8 mouse cellular contexts compared by ENCODE assay signal in genomic region chr2:30357552-30358510, GRCm38 (mm10). TPM values are rescaled to one million over a fixed set of nuclear protein-coding genes. Genes with fewer than 3 reads are reported as not detected.
DNase-seq lines count a peak whose midpoint lies in the region; ATAC-seq and TF ChIP-seq lines count a peak whose summit lies in the region.

No protein-coding gene starts in this region.

- 0 out of 2 replicates have a peak overlapping the region, but pooled peaks have one; percentile 80 for H3K27ac ChIP-seq in kidney, postnatal 0 days
- H3K27ac ChIP-seq in embryonic facial prominence, embryonic 12.5 days: 0 out of 2 replicates have a peak overlapping the region, but pooled peaks have one; percentile 65
- peak overlapping the region; percentile 35 for H3K27ac ChIP-seq in hindbrain, embryonic 13.5 days
- H3K27ac ChIP-seq in midbrain, embryonic 13.5 days: no peak overlapping the region

- H3K4me2 ChIP-seq in kidney, postnatal 0 days (ENCODE audit: low read length): peak overlapping the region; percentile 95
- H3K4me2 ChIP-seq in embryonic facial prominence, embryonic 12.5 days (replicated peaks): peak overlapping the region; percentile 93
- H3K4me2 ChIP-seq in hindbrain, embryonic 13.5 days: peak overlapping the region; percentile 72
- H3K4me2 ChIP-seq in midbrain, embryonic 13.5 days (replicated peaks): peak overlapping the region; percentile 94

- TF ChIP-seq CTCF in kidney, postnatal 0 days (IDR thresholded peaks at IDR 0.05; ENCODE audit: low read depth): no peak
- TF ChIP-seq CTCF in G1E (IDR thresholded peaks at IDR 0.05; ENCODE audit: low read depth, low read length): no peak

- H3K9me3 ChIP-seq in kidney, postnatal 0 days (replicated peaks; ENCODE audit: low read length): no peaks in the 10 kb centered on the region
- peaks cover 3% of the 10 kb centered on the region; the same call in 1 of the 2 replicates for H3K9me3 ChIP-seq in G1E (replicated peaks)
- H3K9me3 ChIP-seq in embryonic facial prominence, embryonic 12.5 days: no peaks in the 10 kb centered on the region
- no peaks in the 10 kb centered on the region for H3K9me3 ChIP-seq in hindbrain, embryonic 13.5 days
- no peaks in the 10 kb centered on the region for H3K9me3 ChIP-seq in midbrain, embryonic 13.5 days

- peaks cover 15% of the 10 kb centered on the region; the same call in 1 of the 2 replicates for H3K36me3 ChIP-seq in kidney, postnatal 0 days (ENCODE audit: insufficient read depth, low read length)
- H3K36me3 ChIP-seq in G1E (replicated peaks): peaks cover 50% of the 10 kb centered on the region
- H3K36me3 ChIP-seq in embryonic facial prominence, embryonic 12.5 days: peaks cover 17% of the 10 kb centered on the region
- H3K36me3 ChIP-seq in hindbrain, embryonic 13.5 days: peaks cover 29% of the 10 kb centered on the region
- peaks cover 21% of the 10 kb centered on the region for H3K36me3 ChIP-seq in midbrain, embryonic 13.5 days

- H3K9ac ChIP-seq in kidney, postnatal 0 days (ENCODE audit: low read depth, low read length): peak overlapping the region; percentile 76; the same call in 1 of the 2 replicates
- H3K9ac ChIP-seq in embryonic facial prominence, embryonic 12.5 days: peak overlapping the region; percentile 87
- peak overlapping the region; percentile 89 for H3K9ac ChIP-seq in hindbrain, embryonic 13.5 days
- peak overlapping the region; percentile 91 for H3K9ac ChIP-seq in midbrain, embryonic 13.5 days (replicated peaks)

- no peak for DNase-seq in kidney, postnatal 0 days (ENCODE audit: low spot score)
- DNase-seq in kidney, postnatal 14 days: no peak
- DNase-seq in G1E (ENCODE audit: low spot score): no peak
- no peak for DNase-seq in spleen, adult 18-20 months

- 43% methylated on average over 8 of the region's 8 CpGs for WGBS in kidney, postnatal 0 days
- 43% methylated on average over 8 of the region's 8 CpGs for WGBS in embryonic facial prominence, embryonic 12.5 days
- WGBS in hindbrain, embryonic 13.5 days: 61% methylated on average over 8 of the region's 8 CpGs
- WGBS in midbrain, embryonic 13.5 days: 60% methylated on average over 8 of the region's 8 CpGs

- no peaks in the 10 kb centered on the region for H3K27me3 ChIP-seq in kidney, postnatal 0 days (ENCODE audit: insufficient read depth, low read length)
- H3K27me3 ChIP-seq in G1E (ENCODE audit: insufficient read depth, low read length): no peaks in the 10 kb centered on the region
- no peaks in the 10 kb centered on the region for H3K27me3 ChIP-seq in embryonic facial prominence, embryonic 12.5 days
- no peaks in the 10 kb centered on the region for H3K27me3 ChIP-seq in hindbrain, embryonic 13.5 days
- no peaks in the 10 kb centered on the region for H3K27me3 ChIP-seq in midbrain, embryonic 13.5 days

- no peak for ATAC-seq in kidney, postnatal 0 days (replicated peaks; ENCODE audit: low FRiP score, low read depth)
- ATAC-seq in G1E (ENCODE audit: extremely low read depth, insufficient number of reproducible peaks, low FRiP score, poor library complexity, severe bottlenecking): no peak
- ATAC-seq in embryonic facial prominence, embryonic 12.5 days (ENCODE audit: insufficient number of reproducible peaks, insufficient read depth, low FRiP score, low TSS enrichment): no peak
- ATAC-seq in hindbrain, embryonic 13.5 days (ENCODE audit: low FRiP score): no peak
- 0 out of 2 replicates have a peak, but pooled peaks have one; percentile 4 for ATAC-seq in midbrain, embryonic 13.5 days
- ATAC-seq in inflammation-experienced regulatory T-cells, adult 6 months: no peak

- H3K4me3 ChIP-seq in kidney, postnatal 0 days (replicated peaks; ENCODE audit: low read depth, low read length): peak overlapping the region; percentile 71
- H3K4me3 ChIP-seq in G1E (ENCODE audit: low read depth, low read length): peak overlapping the region; percentile 75; the same call in 1 of the 2 replicates
- peak overlapping the region; percentile 79 for H3K4me3 ChIP-seq in embryonic facial prominence, embryonic 12.5 days
- H3K4me3 ChIP-seq in hindbrain, embryonic 13.5 days: peak overlapping the region; percentile 76
- peak overlapping the region; percentile 84 for H3K4me3 ChIP-seq in midbrain, embryonic 13.5 days (replicated peaks)

- H3K4me1 ChIP-seq in kidney, postnatal 0 days (replicated peaks; ENCODE audit: insufficient read depth, low read length): peaks cover 22% of the 10 kb centered on the region
- H3K4me1 ChIP-seq in G1E (ENCODE audit: insufficient read depth, low read depth, low read length): peaks cover 53% of the 10 kb centered on the region
- peaks cover 23% of the 10 kb centered on the region for H3K4me1 ChIP-seq in embryonic facial prominence, embryonic 12.5 days
- H3K4me1 ChIP-seq in hindbrain, embryonic 13.5 days (replicated peaks): peaks cover 41% of the 10 kb centered on the region
- H3K4me1 ChIP-seq in midbrain, embryonic 13.5 days (replicated peaks): peaks cover 35% of the 10 kb centered on the region

RNA-seq across cellular contexts. Expression of gene Sh3glb2, which starts 1.3 kb away (rescaled TPM):
- 65.1 and 66.4 TPM in 2 replicates for polyA plus RNA-seq in kidney, postnatal 0 days (2015; fragmentation: Nextera tagmentation; extraction: Ambion mirVana)
- total RNA-seq in G1E (2014; fragmentation: Nextera tagmentation) (20.8 and 24.8 TPM in 2 replicates), G1E (2017) (31.3 and 47.2 TPM in 2 replicates)
- polyA plus RNA-seq in G1E (2012): 23.3 and 24.9 TPM in 2 replicates
- polyA plus RNA-seq in embryonic facial prominence, embryonic 12.5 days (2016; fragmentation: Nextera tagmentation; extraction: Ambion mirVana): 89.7 and 96.9 TPM in 2 replicates
- polyA plus RNA-seq in hindbrain, embryonic 13.5 days (2015; fragmentation: Nextera tagmentation; extraction: Ambion mirVana): 146 and 160 TPM in 2 replicates
- polyA plus RNA-seq in midbrain, embryonic 13.5 days (2015; fragmentation: Nextera tagmentation; extraction: Ambion mirVana): 147 and 158 TPM in 2 replicates
- 100 to 1,000 TPM in 1 of 3 experiments, 10 to 100 TPM in 2; 84.8 to 111 (median 97.5) TPM for polyA plus RNA-seq in inflammation-experienced regulatory T-cells, adult 6 months (2017; shearing (Covaris generic))

RNA-seq across cellular contexts. Expression of gene Miga2, which starts 6.2 kb away (rescaled TPM):
- polyA plus RNA-seq in kidney, postnatal 0 days (2015; fragmentation: Nextera tagmentation; extraction: Ambion mirVana): 22.2 and 22.8 TPM in 2 replicates
- 9.5 and 12.0 TPM in 2 replicates for total RNA-seq in G1E (2014; fragmentation: Nextera tagmentation)
- total RNA-seq in G1E (2017): 9.2 and 13.5 TPM in 2 replicates
- polyA plus RNA-seq in G1E (2012): 8.1 and 9.0 TPM in 2 replicates
- 29.6 and 31.0 TPM in 2 replicates for polyA plus RNA-seq in embryonic facial prominence, embryonic 12.5 days (2016; fragmentation: Nextera tagmentation; extraction: Ambion mirVana)
- polyA plus RNA-seq in hindbrain, embryonic 13.5 days (2015; fragmentation: Nextera tagmentation; extraction: Ambion mirVana): 27.0 and 33.1 TPM in 2 replicates
- 29.4 and 30.2 TPM in 2 replicates for polyA plus RNA-seq in midbrain, embryonic 13.5 days (2015; fragmentation: Nextera tagmentation; extraction: Ambion mirVana)
- 1 to 10 TPM; 3.2 to 5.4 (median 5.3) TPM for polyA plus RNA-seq in inflammation-experienced regulatory T-cells, adult 6 months (2017; shearing (Covaris generic))

RNA-seq across cellular contexts. Expression of gene Dolpp1, which starts 34.2 kb away (rescaled TPM):
- 23.4 and 24.5 TPM in 2 replicates for polyA plus RNA-seq in kidney, postnatal 0 days (2015; fragmentation: Nextera tagmentation; extraction: Ambion mirVana)
- total RNA-seq in G1E (2014; fragmentation: Nextera tagmentation): 16.0 and 17.3 TPM in 2 replicates
- total RNA-seq in G1E (2017): 23.2 and 25.0 TPM in 2 replicates
- 25.8 and 28.0 TPM in 2 replicates for polyA plus RNA-seq in G1E (2012)
- 34.8 and 38.1 TPM in 2 replicates for polyA plus RNA-seq in embryonic facial prominence, embryonic 12.5 days (2016; fragmentation: Nextera tagmentation; extraction: Ambion mirVana)
- 51.2 and 53.9 TPM in 2 replicates for polyA plus RNA-seq in hindbrain, embryonic 13.5 days (2015; fragmentation: Nextera tagmentation; extraction: Ambion mirVana)
- 54.7 and 56.6 TPM in 2 replicates for polyA plus RNA-seq in midbrain, embryonic 13.5 days (2015; fragmentation: Nextera tagmentation; extraction: Ambion mirVana)
- 10 to 100 TPM; 17.5 to 21.0 (median 17.7) TPM for polyA plus RNA-seq in inflammation-experienced regulatory T-cells, adult 6 months (2017; shearing (Covaris generic))

RNA-seq across cellular contexts. Expression of gene Crat, which starts 57.8 kb away (rescaled TPM):
- polyA plus RNA-seq in kidney, postnatal 0 days (2015; fragmentation: Nextera tagmentation; extraction: Ambion mirVana): 42.9 and 49.2 TPM in 2 replicates
- total RNA-seq in G1E (2014; fragmentation: Nextera tagmentation) (28.6 and 44.4 TPM in 2 replicates), G1E (2017) (16.1 and 17.2 TPM in 2 replicates)
- polyA plus RNA-seq in G1E (2012): 34.2 and 43.2 TPM in 2 replicates
- polyA plus RNA-seq in embryonic facial prominence, embryonic 12.5 days (2016; fragmentation: Nextera tagmentation; extraction: Ambion mirVana): 23.8 and 26.9 TPM in 2 replicates
- 22.1 and 24.0 TPM in 2 replicates for polyA plus RNA-seq in hindbrain, embryonic 13.5 days (2015; fragmentation: Nextera tagmentation; extraction: Ambion mirVana)
- 18.5 and 21.9 TPM in 2 replicates for polyA plus RNA-seq in midbrain, embryonic 13.5 days (2015; fragmentation: Nextera tagmentation; extraction: Ambion mirVana)
- polyA plus RNA-seq in inflammation-experienced regulatory T-cells, adult 6 months (2017; shearing (Covaris generic)): 1 to 10 TPM; 1.8 to 2.6 (median 1.9) TPM

RNA-seq across cellular contexts. Expression of gene Ptpa, which starts 58.0 kb away (rescaled TPM):
- 131 and 142 TPM in 2 replicates for polyA plus RNA-seq in kidney, postnatal 0 days (2015; fragmentation: Nextera tagmentation; extraction: Ambion mirVana)
- total RNA-seq in G1E (2014; fragmentation: Nextera tagmentation) (87.0 and 106 TPM in 2 replicates), G1E (2017) (74.1 and 81.5 TPM in 2 replicates)
- 502 and 583 TPM in 2 replicates for polyA plus RNA-seq in G1E (2012)
- 140 and 145 TPM in 2 replicates for polyA plus RNA-seq in embryonic facial prominence, embryonic 12.5 days (2016; fragmentation: Nextera tagmentation; extraction: Ambion mirVana)
- 129 and 133 TPM in 2 replicates for polyA plus RNA-seq in hindbrain, embryonic 13.5 days (2015; fragmentation: Nextera tagmentation; extraction: Ambion mirVana)
- polyA plus RNA-seq in midbrain, embryonic 13.5 days (2015; fragmentation: Nextera tagmentation; extraction: Ambion mirVana): 128 and 134 TPM in 2 replicates
- 10 to 100 TPM; 36.5 to 78.0 (median 49.8) TPM for polyA plus RNA-seq in inflammation-experienced regulatory T-cells, adult 6 months (2017; shearing (Covaris generic))
